Mouse (Mus musculus) heart, adult 8-10 months (tissue): Measurements from ENCODE around the gene Nepn. TPM values are rescaled to one million over a fixed set of nuclear protein-coding genes. Genes with fewer than 3 reads are reported as not detected.
"Not testable (repeated sequence)": the region's sequence is repeated elsewhere in the genome, so short reads cannot be mapped to it uniquely, and the experiment has no call there.

Experiments
- DNase-seq: peaks from one replicate; pipeline ENCODE4 v3.0.0; 2022; ENCODE audit warnings: low spot score
- total RNA-seq, 4 experiments: library from RNA; stranded (reverse); gene quantifications; 2 replicates each; pipeline ENCODE4 v1.2.4; 2022

The Nepn gene
- total RNA-seq, result under 1 TPM; 0.28 to 0.80 (median 0.49) TPM

- no peak for DNase-seq
Measured at GRCm38 (mm10) chr10:52388922-52389430, at the start of gene Nepn. Gene Nepn, plus strand, starts transcription at chr10:52388972.

DNA sequence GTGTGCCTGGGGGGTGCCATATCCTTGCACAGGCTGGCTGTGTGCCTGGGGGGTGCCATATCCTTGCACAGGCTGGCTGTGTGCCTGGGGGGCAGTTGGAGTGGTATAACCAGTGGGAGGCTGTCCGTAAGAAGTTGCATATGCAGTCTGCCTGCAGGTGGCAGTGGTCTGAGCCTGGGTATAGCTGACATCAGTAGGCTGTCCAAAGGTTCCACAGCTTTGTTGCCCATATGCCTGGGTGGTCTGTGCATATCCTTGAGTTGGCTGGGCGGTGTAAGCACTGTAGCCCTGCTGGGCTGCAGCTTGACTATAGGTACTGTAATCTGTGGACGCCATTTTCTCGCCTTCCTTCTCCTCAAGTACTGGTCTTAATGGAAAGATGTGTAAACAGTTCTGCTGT lies 45.4 kb upstream of the Nepn start:
- DNase-seq, result not testable (repeated sequence)

DNA sequence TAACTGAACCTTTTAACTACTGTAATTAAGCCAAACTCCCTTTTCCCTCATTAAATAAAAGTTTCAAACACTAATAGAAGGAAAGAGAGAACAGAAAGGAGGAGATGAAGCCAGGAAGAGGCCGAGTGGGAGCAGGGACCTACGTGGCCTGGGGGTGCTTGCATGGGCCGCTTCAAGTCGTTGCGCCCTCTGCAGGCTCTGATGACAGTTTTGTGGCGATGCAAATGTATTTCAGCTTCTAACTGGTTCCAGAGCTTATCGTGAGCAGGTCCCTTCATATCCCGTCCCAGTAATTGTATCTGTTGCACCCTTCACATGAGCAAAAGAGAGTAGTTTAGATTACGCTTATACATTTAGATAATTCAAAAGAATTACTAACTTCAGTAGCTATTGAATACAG lies 35.6 kb upstream of the Nepn start:
- DNase-seq, result no peak

- DNase-seq, result no peak
Measured at GRCm38 (mm10) chr10:52358467-52358866, 30.3 kb upstream of the Nepn start, which contains the start of gene Gm26741. Gene Gm26741, plus strand, starts transcription at chr10:52358767.

GRCm38 (mm10) chr10:52360241-52360735 lies 28.5 kb upstream of the Nepn start:
- DNase-seq, result no peak

DNA sequence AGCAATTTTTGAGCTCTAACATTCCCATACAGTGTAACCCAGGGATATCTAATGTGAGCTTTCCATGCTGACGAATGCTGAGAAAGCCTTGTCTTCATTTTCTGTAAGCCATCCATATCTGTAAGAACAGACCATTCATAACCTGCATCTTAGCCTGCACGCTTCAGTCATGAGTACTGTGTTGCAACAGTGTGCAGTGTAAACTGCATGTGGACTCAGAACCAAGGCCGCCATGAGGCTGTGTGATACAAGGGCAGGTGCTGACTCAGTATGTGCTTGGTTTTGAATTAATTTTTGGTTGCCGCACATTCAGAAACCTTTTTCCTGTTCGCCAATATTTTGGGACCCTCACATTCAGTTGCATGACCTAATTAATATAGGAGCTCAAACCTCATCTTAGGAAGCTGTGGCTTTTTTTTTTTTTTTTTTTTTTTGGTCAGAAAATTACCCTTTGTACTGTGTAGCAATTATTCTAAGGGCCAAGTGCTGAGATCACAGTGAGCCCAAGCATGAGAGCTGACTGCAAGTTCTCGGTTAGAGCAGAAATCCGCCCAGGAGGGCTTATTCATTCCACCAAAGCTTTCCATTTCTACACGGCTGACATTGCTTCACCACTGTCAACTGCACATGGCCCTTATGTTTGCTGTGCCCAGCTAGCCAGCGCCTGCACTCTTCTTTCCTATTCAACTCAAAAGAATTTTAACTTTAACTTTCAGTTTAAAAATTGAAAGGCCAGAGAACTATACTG lies 27.7 kb upstream of the Nepn start:
- DNase-seq, result no peak

DNA sequence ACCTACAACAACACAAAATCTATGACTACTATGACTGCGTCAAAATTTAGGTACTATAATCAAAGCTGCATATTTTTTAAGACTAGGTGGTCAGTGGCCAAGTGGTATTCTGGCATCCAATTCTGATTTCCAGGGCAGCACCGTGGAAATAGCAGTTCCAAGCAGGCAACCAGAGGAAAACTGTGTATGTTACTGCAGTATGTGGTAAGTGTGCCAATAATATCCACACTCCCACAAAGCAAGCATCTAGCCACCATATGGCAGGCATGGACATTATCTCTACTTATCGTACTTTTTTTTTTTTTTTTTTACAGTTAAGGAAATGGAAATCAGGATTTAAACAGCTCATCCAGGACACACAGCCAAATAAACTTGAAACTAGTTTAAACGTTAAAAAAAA lies 20.4 kb upstream of the Nepn start:
- DNase-seq, result no peak

GRCm38 (mm10) chr10:52373834-52374233 lies 14.9 kb upstream of the Nepn start:
- no peak for DNase-seq

GRCm38 (mm10) chr10:52374651-52375050 lies 14.1 kb upstream of the Nepn start:
- DNase-seq, result no peak

- DNase-seq, result no peak
Measured at GRCm38 (mm10) chr10:52376422-52376821, 12.3 kb upstream of the Nepn start.

DNA sequence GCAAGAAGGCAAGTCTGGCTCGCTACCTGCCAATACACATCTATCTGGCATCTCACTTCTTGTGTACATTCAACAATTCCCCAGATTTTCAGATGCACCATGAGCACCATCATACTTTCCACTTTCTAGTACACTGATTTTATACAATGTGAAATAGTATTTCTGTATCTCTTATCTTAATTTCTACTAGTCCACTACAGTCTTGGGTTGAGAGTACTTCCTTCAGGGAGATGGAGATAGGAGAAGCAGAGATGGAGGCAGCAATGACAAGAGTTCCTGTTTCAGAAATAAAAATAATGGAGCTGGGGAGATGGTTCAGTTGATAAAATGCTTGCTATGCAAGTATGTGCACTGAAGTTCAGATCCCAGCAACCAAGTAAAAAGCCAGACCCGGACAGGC lies 11.0 kb upstream of the Nepn start:
- DNase-seq, result no peak

GRCm38 (mm10) chr10:52381321-52381801 lies 7.4 kb upstream of the Nepn start:
- DNase-seq, result no peak

GRCm38 (mm10) chr10:52381845-52382591 lies 6.8 kb upstream of the Nepn start, which contains the start of gene Gopc:
Gene Gopc, minus strand, starts transcription at chr10:52382124.
- DNase-seq, result peak; percentile 97

GRCm38 (mm10) chr10:52383022-52383421 lies 5.8 kb upstream of the Nepn start:
- DNase-seq, result peak; percentile 22

- no peak for DNase-seq
Measured at GRCm38 (mm10) chr10:52383522-52383921, 5.2 kb upstream of the Nepn start.

GRCm38 (mm10) chr10:52384823-52385610 lies 3.8 kb upstream of the Nepn start:
- peak; percentile 76 for DNase-seq

GRCm38 (mm10) chr10:52387192-52387591 lies 1.6 kb upstream of the Nepn start:
- no peak for DNase-seq

DNA sequence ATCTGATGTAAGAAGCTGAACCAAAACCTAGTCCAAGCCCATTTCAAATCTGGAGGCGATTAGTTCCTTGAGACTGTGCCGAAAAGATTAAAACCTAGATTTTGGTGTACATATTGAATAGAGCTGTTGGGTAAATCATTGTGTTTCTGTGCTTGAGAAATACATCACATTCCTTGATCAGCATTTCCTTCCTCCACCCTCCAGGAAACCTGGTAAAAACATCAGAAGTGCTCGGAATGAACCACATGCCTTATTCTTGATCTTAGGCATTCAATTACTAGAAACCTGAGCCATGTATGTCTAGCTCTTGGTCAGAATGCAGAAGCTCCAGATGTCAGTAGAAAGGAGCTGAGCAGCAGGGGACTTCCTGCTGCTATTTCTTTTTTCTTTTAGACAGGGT lies 666 bp downstream of the Nepn start:
- peak; percentile 82 for DNase-seq

DNA sequence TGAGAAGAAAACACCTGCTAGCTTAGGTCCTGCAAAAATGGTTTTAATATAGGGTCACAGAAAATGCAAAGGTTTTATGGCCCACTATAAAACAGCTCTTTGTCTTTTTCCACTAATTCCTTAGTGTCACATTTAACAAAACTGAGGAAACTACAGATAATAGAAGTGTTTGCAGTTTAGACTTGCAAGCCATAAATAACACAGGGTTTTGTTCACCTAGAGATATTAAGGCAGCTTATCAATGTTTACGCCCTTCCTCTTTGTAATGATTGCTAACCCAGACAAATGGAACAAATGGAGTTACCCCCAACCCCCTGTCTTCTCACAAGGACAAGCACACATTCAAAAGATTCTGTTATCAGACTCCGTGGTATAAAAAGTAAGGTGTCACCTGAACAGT lies 2.4 kb downstream of the Nepn start:
- no peak for DNase-seq

GRCm38 (mm10) chr10:52396647-52397046 lies 7.9 kb downstream of the Nepn start:
- DNase-seq, result no peak

GRCm38 (mm10) chr10:52398715-52399114 lies 9.9 kb downstream of the Nepn start:
- DNase-seq, result no peak

DNA sequence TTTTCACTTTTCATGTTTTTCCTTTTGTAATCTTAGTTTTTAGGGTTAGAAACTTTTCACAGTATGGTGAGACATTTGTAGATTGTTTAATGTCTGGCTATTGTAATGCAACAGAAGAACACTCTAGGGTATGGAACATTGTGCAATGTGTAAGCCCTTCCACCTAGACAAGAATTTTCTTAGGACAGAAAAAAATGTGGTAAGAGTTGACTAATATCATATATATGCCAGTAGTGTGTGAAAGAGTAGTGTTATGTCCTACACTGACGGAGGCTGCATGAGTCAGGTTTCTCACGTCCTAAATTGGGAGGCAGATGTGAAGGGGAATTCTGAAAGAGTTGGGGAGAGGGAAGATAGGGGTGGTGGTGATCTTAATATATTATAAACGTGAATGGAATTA lies 10.9 kb downstream of the Nepn start:
- no peak for DNase-seq
